Mouse (Mus musculus) MEL-GATA-1-ER (cell line): Measurements from ENCODE around the gene Zbtb12.
"Not testable (repeated sequence)": the region's sequence is repeated elsewhere in the genome, so short reads cannot be mapped to it uniquely, and the experiment has no call there.

Experiments
- DNase-seq: peaks from one replicate; pipeline ENCODE4 v3.0.0-alpha.2; 2012; ENCODE audit warnings: low read depth; ENCODE audit errors: extremely low read depth

Zbtb12 gene

GRCm38 (mm10) chr17:34879336-34879879 lies at the start of gene Zbtb12:
Gene Zbtb12 (plus strand): TSS chr17:34879483.
- no peak for DNase-seq

GRCm38 (mm10) chr17:34830776-34831175 lies 48.5 kb upstream of the Zbtb12 start:
- DNase-seq, result not testable (repeated sequence)

GRCm38 (mm10) chr17:34836155-34836855 lies 43.0 kb upstream of the Zbtb12 start:
- DNase-seq, result no peak

GRCm38 (mm10) chr17:34836856-34837221 lies 42.4 kb upstream of the Zbtb12 start, which contains the start of the genes Stk19 and Dxo:
Gene Stk19 (minus strand): TSS chr17:34836945.
Gene Dxo (plus strand): TSS chr17:34837019.
- peak; percentile 89 for DNase-seq

- no peak for DNase-seq
Observed at GRCm38 (mm10) chr17:34837464-34838324, 41.6 kb upstream of the Zbtb12 start.

GRCm38 (mm10) chr17:34838785-34839184 lies 40.5 kb upstream of the Zbtb12 start:
- DNase-seq, result no peak

GRCm38 (mm10) chr17:34840736-34841307 lies 38.5 kb upstream of the Zbtb12 start:
- no peak for DNase-seq

GRCm38 (mm10) chr17:34844884-34845283 lies 34.4 kb upstream of the Zbtb12 start:
- no peak for DNase-seq

GRCm38 (mm10) chr17:34847192-34847591 lies 32.1 kb upstream of the Zbtb12 start:
- no peak for DNase-seq

- DNase-seq, result no peak
Observed at GRCm38 (mm10) chr17:34847615-34848014, 31.7 kb upstream of the Zbtb12 start.

GRCm38 (mm10) chr17:34849722-34850516 lies 29.4 kb upstream of the Zbtb12 start, which contains the start of the genes Skiv2l and Nelfe:
Gene Skiv2l (minus strand): TSS chr17:34850210.
Gene Nelfe (plus strand): TSS chr17:34850391.
- peak; percentile 84 for DNase-seq

GRCm38 (mm10) chr17:34850517-34851125 lies 28.7 kb upstream of the Zbtb12 start:
- no peak for DNase-seq

GRCm38 (mm10) chr17:34853511-34853910 lies 25.8 kb upstream of the Zbtb12 start:
- no peak for DNase-seq

- DNase-seq, result no peak
Observed at GRCm38 (mm10) chr17:34854761-34855160, 24.5 kb upstream of the Zbtb12 start.

GRCm38 (mm10) chr17:34855825-34856224 lies 23.5 kb upstream of the Zbtb12 start:
- DNase-seq, result no peak

- no peak for DNase-seq
Observed at GRCm38 (mm10) chr17:34858670-34859069, 20.6 kb upstream of the Zbtb12 start.

- DNase-seq, result no peak
Observed at GRCm38 (mm10) chr17:34860514-34860913, 18.8 kb upstream of the Zbtb12 start.

- no peak for DNase-seq
Observed at GRCm38 (mm10) chr17:34861704-34862415, 17.4 kb upstream of the Zbtb12 start.

GRCm38 (mm10) chr17:34862416-34863081 lies 16.7 kb upstream of the Zbtb12 start, which contains the start of gene Cfb:
Gene Cfb (minus strand): TSS chr17:34862518.
- DNase-seq, result no peak
